Mouse (Mus musculus) kidney, adult 18-20 months (tissue): ENCODE data around the gene Vmn1r22.
"Not testable (repeated sequence)": the region's sequence is repeated elsewhere in the genome, so short reads cannot be mapped to it uniquely, and the experiment has no call there.

Experiments used
- DNase-seq: peaks from one replicate; pipeline ENCODE4 v3.0.0; 2021

Vmn1r22 gene

GRCm38 (mm10) chr6:57907928-57908327 lies at the start of gene Vmn1r22:
Gene Vmn1r22, minus strand, starts transcription at chr6:57908028.
- DNase-seq = no peak

GRCm38 (mm10) chr6:57926738-57927137 lies 18.9 kb upstream of the Vmn1r22 start, which contains the start of gene Vmn1r23:
Gene Vmn1r23, minus strand, starts transcription at chr6:57926838.
- DNase-seq = no peak

- DNase-seq = peak; percentile 9
Measured at GRCm38 (mm10) chr6:57859043-57860042, 48.5 kb downstream of the Vmn1r22 start.

GRCm38 (mm10) chr6:57851177-57851576 lies 56.7 kb downstream of the Vmn1r22 start:
- DNase-seq = not testable (repeated sequence)

- no peak for DNase-seq
Measured at GRCm38 (mm10) chr6:57850286-57850685, 57.5 kb downstream of the Vmn1r22 start, which contains the start of gene Vmn1r21. Gene Vmn1r21, minus strand, starts transcription at chr6:57850343.
